Comparison of ENCODE assay signal across 9 mouse cellular contexts in the genomic region with DNA sequence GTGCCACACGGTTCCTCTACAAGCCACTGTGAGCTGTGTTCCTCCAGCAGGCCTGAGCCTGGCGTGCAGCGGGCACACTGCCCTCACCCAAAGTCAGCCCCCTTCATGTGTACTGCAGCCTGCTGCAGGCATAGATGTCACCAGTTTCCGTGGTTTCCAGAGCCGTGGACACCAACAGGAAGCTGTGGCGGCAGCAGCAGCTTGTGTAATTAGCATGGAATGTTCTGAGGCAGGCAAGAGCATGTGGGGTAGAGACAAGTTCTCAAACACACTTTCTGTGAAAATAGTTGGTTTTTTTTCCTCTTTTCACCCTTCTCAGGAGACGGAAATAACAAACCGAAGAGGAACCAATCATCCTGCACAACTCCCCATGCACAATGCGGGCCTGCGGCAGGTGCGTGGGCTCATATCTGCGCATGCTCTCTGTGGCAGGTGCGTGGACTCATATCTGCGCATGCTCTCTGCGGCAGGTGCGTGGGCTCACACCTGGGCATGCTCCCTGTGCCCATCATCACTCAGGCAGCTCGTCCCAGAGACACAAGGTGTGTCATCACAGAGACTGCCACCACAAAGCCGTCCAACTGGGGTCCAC.
DNase-seq lines count a peak whose midpoint lies in the region; ATAC-seq lines count a peak whose summit lies in the region.
"Had no signal": no experiment of that assay in that cellular context is flagged by ENCODE, and none has a peak within 500 bp of the region (broad histone marks: within the 10 kb centered on the region; RNA-seq: fewer than 3 reads in every experiment).

No protein-coding gene starts in this region.

- H3K9ac ChIP-seq in limb, embryonic 15.5 days = no peak overlapping the region
- H3K9ac ChIP-seq: limb, embryonic 12.5 days had no signal

- H3K27me3 ChIP-seq in limb, embryonic 15.5 days = no peaks in the 10 kb centered on the region
- H3K27me3 ChIP-seq: limb, embryonic 12.5 days had no signal

- DNase-seq in right cerebral cortex, postnatal 25 days = peak; percentile 52
- DNase-seq in right cerebral cortex, postnatal 10 days (ENCODE audit: low spot score in 2 of 2) = no peak
- DNase-seq in heart, adult 8-10 months (ENCODE audit: low spot score) = peak; percentile 56
- no peak for DNase-seq in testis, postnatal 14 days (ENCODE audit: low spot score)
- no peak for DNase-seq in urinary bladder, postnatal 4 days (ENCODE audit: low spot score in 2 of 2)
- DNase-seq in ovary, postnatal 36 days (ENCODE audit: low spot score) = no peak

- ATAC-seq in limb, embryonic 15.5 days (ENCODE audit: insufficient number of reproducible peaks, low FRiP score, low TSS enrichment, low read depth) = 0 out of 2 replicates have a peak, but pooled peaks have one; percentile 23
- peak; percentile 41 for ATAC-seq in neutrophil, adult 5-6 weeks (ENCODE audit: extremely low read depth, insufficient number of reproducible peaks, low FRiP score, poor library complexity, severe bottlenecking)

- H3K4me2 ChIP-seq in limb, embryonic 15.5 days = no peak overlapping the region
- H3K4me2 ChIP-seq: limb, embryonic 12.5 days had no signal

- H3K4me3 ChIP-seq in limb, embryonic 15.5 days = no peak overlapping the region
- H3K4me3 ChIP-seq: limb, embryonic 12.5 days had no signal

- H3K36me3 ChIP-seq in limb, embryonic 15.5 days = no peaks in the 10 kb centered on the region
- H3K36me3 ChIP-seq: limb, embryonic 12.5 days had no signal

- H3K4me1 ChIP-seq in limb, embryonic 15.5 days = peaks cover 23% of the 10 kb centered on the region

- WGBS in limb, embryonic 15.5 days = 75% methylated on average over 18 of the region's 18 CpGs

- no peak overlapping the region for H3K27ac ChIP-seq in limb, embryonic 15.5 days
- H3K27ac ChIP-seq: limb, embryonic 12.5 days had no signal

- H3K9me3 ChIP-seq in limb, embryonic 15.5 days = no peaks in the 10 kb centered on the region
- H3K9me3 ChIP-seq: limb, embryonic 12.5 days had no signal

Comparison
In these comparisons a context has a peak if more than half of its experiments do, and no peak if none do; other contexts are left out.
1. DNase-seq: peak in right cerebral cortex, postnatal 25 days (single experiment) and heart, adult 8-10 months (single experiment); none in right cerebral cortex, postnatal 10 days (0 of 2), testis, postnatal 14 days (single experiment), urinary bladder, postnatal 4 days (0 of 2) and ovary, postnatal 36 days (single experiment).